Mouse (Mus musculus) limb, embryonic 15.5 days (tissue): ENCODE data around the gene Lancl1. TPM values are rescaled to one million over a fixed set of nuclear protein-coding genes. Genes with fewer than 3 reads are reported as not detected.

Source experiments
- ATAC-seq: fragments of 200-750 bp; cut with Nextera tagmentation; 2 replicates; pipeline ENCODE4 v1.8.0; 2017; ENCODE audit warnings: low read depth, moderate TSS enrichment; ENCODE audit not compliant: insufficient number of reproducible peaks, low FRiP score, low TSS enrichment
- H3K27ac ChIP-seq: fragments of 300-500 bp; sonication (generic); 2 replicates; pipeline ENCODE4 v1.5.1; 2015; ENCODE audit warnings: moderate library complexity, mild to moderate bottlenecking, inconsistent platforms
- H3K27me3 ChIP-seq: fragments of 300-500 bp; sonication (generic); 2 replicates; pipeline ENCODE4 v1.6.1; 2015; ENCODE audit warnings: inconsistent platforms
- H3K36me3 ChIP-seq: fragments of 300-500 bp; sonication (generic); 2 replicates; pipeline ENCODE4 v1.6.1; 2015; ENCODE audit warnings: inconsistent platforms
- H3K4me1 ChIP-seq: fragments of 300-500 bp; sonication (generic); 2 replicates; pipeline ENCODE4 v1.6.1; 2015; ENCODE audit warnings: inconsistent platforms
- H3K4me2 ChIP-seq: fragments of 300-500 bp; sonication (generic); 2 replicates; pipeline ENCODE4 v1.6.1; 2015; ENCODE audit warnings: mild to moderate bottlenecking, inconsistent platforms
- H3K4me3 ChIP-seq: fragments of 300-500 bp; sonication (generic); 2 replicates; pipeline ENCODE4 v1.5.1; 2015; ENCODE audit warnings: mild to moderate bottlenecking, inconsistent platforms
- H3K9ac ChIP-seq: fragments of 300-500 bp; sonication (generic); 2 replicates; pipeline ENCODE4 v1.6.1; 2015; ENCODE audit warnings: inconsistent platforms
- H3K9me3 ChIP-seq: fragments of 300-500 bp; sonication (generic); 2 replicates; pipeline ENCODE4 v1.6.1; 2016; ENCODE audit warnings: inconsistent platforms
- WGBS: fragments of 180-500 bp; shearing (Covaris S2); methylation state at CpG from one replicate; pipeline ENCODE4 v1.1.7; 2015; 5-methylcytosine and 5-hydroxymethylcytosine counted together
- polyA plus RNA-seq: library from polyadenylated mRNA; unstranded; fragments of >200 nt; fragmentation: Nextera tagmentation; extraction: Ambion mirVana; gene quantifications from 2 replicates; pipeline ENCODE4 v1.2.1, GENCODE M21; 2015

The Lancl1 gene
- polyA plus RNA-seq, 1 experiment from 2014 or later: 130 TPM

- Histone ChIP-seq H3K27me3 (no peaks in the 10 kb centered on the region), H3K4me1 (peaks cover 20% of the 10 kb centered on the region; the same call in 1 of the 2 replicates), H3K27ac (no peak overlapping the region), H3K4me2 (no peak overlapping the region), H3K9ac (no peak overlapping the region), H3K9me3 (no peaks in the 10 kb centered on the region), H3K36me3 (no peaks in the 10 kb centered on the region), H3K4me3 (no peak overlapping the region)
- peak; percentile 56; the same call in 1 of the 2 replicates for ATAC-seq
- 12% methylated on average over 1 of the region's 1 CpGs for WGBS
Observed at GRCm38 (mm10) chr1:67045100-67045499, 6.4 kb upstream of the Lancl1 start.

- ATAC-seq: no peak
- Histone ChIP-seq H3K27ac (no peak overlapping the region), H3K36me3 (no peaks in the 10 kb centered on the region), H3K4me1 (peaks cover 24% of the 10 kb centered on the region), H3K9me3 (no peaks in the 10 kb centered on the region), H3K9ac (no peak overlapping the region), H3K4me2 (no peak overlapping the region), H3K27me3 (no peaks in the 10 kb centered on the region), H3K4me3 (no peak overlapping the region)
- 57% methylated on average over 7 of the region's 7 CpGs for WGBS
Observed at GRCm38 (mm10) chr1:67042583-67042982, 3.9 kb upstream of the Lancl1 start.

- H3K4me1 ChIP-seq: peaks cover 9% of the 10 kb centered on the region
- ATAC-seq: 0 out of 2 replicates have a peak, but pooled peaks have one; percentile 16
- peak overlapping the region; percentile 80; the same call in 1 of the 2 replicates for H3K9ac ChIP-seq
- no peaks in the 10 kb centered on the region for H3K9me3 ChIP-seq
- H3K27me3 ChIP-seq: no peaks in the 10 kb centered on the region
- H3K4me3 ChIP-seq: peak overlapping the region; percentile 94
- H3K27ac ChIP-seq: no peak overlapping the region
- peaks cover 19% of the 10 kb centered on the region for H3K36me3 ChIP-seq
- peak overlapping the region; percentile 58 for H3K4me2 ChIP-seq
- 3% methylated on average over 5 of the region's 5 CpGs for WGBS
Observed at GRCm38 (mm10) chr1:67039083-67039482, 411 bp upstream of the Lancl1 start.

- no peak overlapping the region for H3K9ac ChIP-seq
- H3K4me2 ChIP-seq: no peak overlapping the region
- H3K27ac ChIP-seq: no peak overlapping the region
- no peaks in the 10 kb centered on the region for H3K27me3 ChIP-seq
- H3K4me3 ChIP-seq: no peak overlapping the region
- H3K9me3 ChIP-seq: no peaks in the 10 kb centered on the region
- ATAC-seq: no peak
- H3K4me1 ChIP-seq: peaks cover 9% of the 10 kb centered on the region
- peaks cover 38% of the 10 kb centered on the region for H3K36me3 ChIP-seq
Observed at GRCm38 (mm10) chr1:67037198-67037597, 1.5 kb downstream of the Lancl1 start.

DNA sequence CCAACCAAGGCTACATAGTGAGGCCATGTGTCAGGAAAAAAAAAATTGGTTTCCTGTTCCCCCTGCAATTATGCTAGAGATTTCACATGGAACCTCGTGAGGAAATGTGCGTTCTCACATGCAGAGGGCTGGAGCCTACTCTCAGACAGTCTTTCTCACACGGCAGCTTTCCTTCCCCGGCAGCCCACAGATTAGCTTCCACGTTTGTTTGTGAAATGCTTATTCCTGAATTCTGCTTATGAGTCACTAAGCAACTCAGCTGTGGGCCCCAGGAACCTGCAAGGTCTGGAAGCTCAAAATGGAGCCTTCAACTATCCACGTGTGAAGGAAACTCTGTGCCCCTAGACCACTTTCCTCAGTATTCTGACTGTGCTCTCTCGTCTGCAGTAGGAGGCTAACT lies 5.4 kb downstream of the Lancl1 start:
- 87% methylated on average over 7 of the region's 7 CpGs for WGBS
- ATAC-seq: no peak
- peaks cover 7% of the 10 kb centered on the region for H3K4me1 ChIP-seq
- no peak overlapping the region for H3K9ac ChIP-seq
- H3K4me2 ChIP-seq: no peak overlapping the region
- H3K9me3 ChIP-seq: no peaks in the 10 kb centered on the region
- H3K36me3 ChIP-seq: peaks cover 65% of the 10 kb centered on the region
- H3K27ac ChIP-seq: no peak overlapping the region
- H3K4me3 ChIP-seq: no peak overlapping the region
- no peaks in the 10 kb centered on the region for H3K27me3 ChIP-seq

GRCm38 (mm10) chr1:67026927-67027511 lies 11.7 kb downstream of the Lancl1 start:
- ATAC-seq: no peak
- no peak overlapping the region for H3K4me2 ChIP-seq
- H3K9ac ChIP-seq: no peak overlapping the region
- no peaks in the 10 kb centered on the region for H3K27me3 ChIP-seq
- H3K36me3 ChIP-seq: peaks cover 62% of the 10 kb centered on the region
- no peaks in the 10 kb centered on the region for H3K4me1 ChIP-seq
- no peak overlapping the region for H3K4me3 ChIP-seq
- WGBS: 88% methylated on average over 6 of the region's 6 CpGs
- H3K27ac ChIP-seq: no peak overlapping the region
- no peaks in the 10 kb centered on the region for H3K9me3 ChIP-seq

DNA sequence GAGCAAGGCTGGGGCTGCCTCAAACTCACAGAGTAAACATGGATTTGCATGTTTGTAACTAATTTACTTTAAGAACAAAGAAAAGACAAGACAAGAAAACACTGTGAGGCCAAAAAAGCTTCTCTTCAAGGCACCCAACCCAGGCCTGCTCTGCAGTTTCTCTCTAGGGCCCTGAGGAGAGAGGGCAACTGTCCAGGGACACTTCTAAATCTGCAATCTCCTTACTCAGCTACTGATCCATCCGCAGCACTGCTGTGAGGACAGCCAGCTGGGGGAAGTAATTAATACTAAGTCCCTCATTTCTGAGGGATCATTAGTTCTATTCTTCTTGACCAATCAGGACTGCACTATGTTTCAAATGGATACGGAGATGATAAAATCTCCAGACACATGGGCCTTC lies 12.5 kb downstream of the Lancl1 start:
- no peak overlapping the region for H3K4me3 ChIP-seq
- no peak overlapping the region for H3K4me2 ChIP-seq
- WGBS: 88% methylated on average over 2 of the region's 2 CpGs
- no peak overlapping the region for H3K9ac ChIP-seq
- ATAC-seq: no peak
- no peaks in the 10 kb centered on the region for H3K9me3 ChIP-seq
- no peaks in the 10 kb centered on the region for H3K4me1 ChIP-seq
- H3K27me3 ChIP-seq: no peaks in the 10 kb centered on the region
- H3K27ac ChIP-seq: no peak overlapping the region
- peaks cover 59% of the 10 kb centered on the region for H3K36me3 ChIP-seq

GRCm38 (mm10) chr1:67022767-67023166 lies 15.9 kb downstream of the Lancl1 start:
- H3K9me3 ChIP-seq: no peaks in the 10 kb centered on the region

GRCm38 (mm10) chr1:67022051-67022450 lies 16.6 kb downstream of the Lancl1 start:
- Histone ChIP-seq H3K4me1 (no peaks in the 10 kb centered on the region), H3K9me3 (no peaks in the 10 kb centered on the region), H3K36me3 (peaks cover 51% of the 10 kb centered on the region), H3K27ac (no peak overlapping the region), H3K4me2 (no peak overlapping the region), H3K9ac (no peak overlapping the region), H3K4me3 (no peak overlapping the region), H3K27me3 (no peaks in the 10 kb centered on the region)
- no peak for ATAC-seq
- 82% methylated on average over 10 of the region's 10 CpGs for WGBS

More at GRCm38 (mm10) chr1:67022767-67023166, 15.9 kb downstream of the Lancl1 start:
- ATAC-seq: no peak
- H3K27ac ChIP-seq: no peak overlapping the region
- no peaks in the 10 kb centered on the region for H3K4me1 ChIP-seq
- H3K4me3 ChIP-seq: no peak overlapping the region
- H3K27me3 ChIP-seq: no peaks in the 10 kb centered on the region
- H3K4me2 ChIP-seq: no peak overlapping the region
- WGBS: 91% methylated on average over 2 of the region's 2 CpGs
- H3K9ac ChIP-seq: no peak overlapping the region
- peaks cover 57% of the 10 kb centered on the region for H3K36me3 ChIP-seq

GRCm38 (mm10) chr1:67020637-67021161 lies 18.0 kb downstream of the Lancl1 start:
- no peak overlapping the region for H3K9ac ChIP-seq
- H3K4me1 ChIP-seq: no peaks in the 10 kb centered on the region
- no peaks in the 10 kb centered on the region for H3K27me3 ChIP-seq
- peaks cover 48% of the 10 kb centered on the region for H3K36me3 ChIP-seq
- H3K27ac ChIP-seq: no peak overlapping the region
- H3K4me2 ChIP-seq: no peak overlapping the region
- WGBS: 89% methylated on average over 13 of the region's 13 CpGs
- H3K9me3 ChIP-seq: no peaks in the 10 kb centered on the region
- H3K4me3 ChIP-seq: no peak overlapping the region
- no peak for ATAC-seq

GRCm38 (mm10) chr1:67017101-67017870 lies 21.4 kb downstream of the Lancl1 start:
- no peak for ATAC-seq
- no peaks in the 10 kb centered on the region for H3K27me3 ChIP-seq
- no peaks in the 10 kb centered on the region for H3K9me3 ChIP-seq
- no peaks in the 10 kb centered on the region for H3K4me1 ChIP-seq
- peaks cover 42% of the 10 kb centered on the region for H3K36me3 ChIP-seq
- H3K4me2 ChIP-seq: no peak overlapping the region
- 88% methylated on average over 13 of the region's 13 CpGs for WGBS
- no peak overlapping the region for H3K9ac ChIP-seq
- no peak overlapping the region for H3K4me3 ChIP-seq
- no peak overlapping the region for H3K27ac ChIP-seq

DNA sequence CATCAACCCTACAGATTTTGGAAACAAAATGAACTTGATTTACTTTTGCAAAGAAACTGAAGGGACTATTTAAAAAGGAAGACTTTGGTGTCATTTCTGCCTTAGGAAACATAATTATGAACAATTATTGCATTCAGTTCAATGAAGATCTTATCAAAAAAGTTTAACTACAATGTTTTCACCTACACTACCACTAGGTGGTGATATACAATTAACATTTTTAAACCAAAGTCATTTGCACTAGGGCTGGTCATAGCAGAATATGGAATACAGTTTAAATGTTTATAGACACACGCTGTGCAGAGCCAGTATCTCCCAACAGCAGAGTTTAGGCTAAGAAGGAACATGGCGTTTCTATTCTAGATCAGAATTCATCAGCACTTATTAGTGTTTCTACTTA lies 24.5 kb downstream of the Lancl1 start:
- Histone ChIP-seq H3K9me3 (no peaks in the 10 kb centered on the region), H3K9ac (no peak overlapping the region), H3K4me2 (no peak overlapping the region), H3K4me3 (no peak overlapping the region), H3K27ac (no peak overlapping the region), H3K36me3 (peaks cover 29% of the 10 kb centered on the region), H3K27me3 (no peaks in the 10 kb centered on the region), H3K4me1 (no peaks in the 10 kb centered on the region)
- 77% methylated on average over 2 of the region's 2 CpGs for WGBS
- no peak for ATAC-seq
